Comparison of ENCODE assay signal across 8 mouse cellular contexts in the genomic region with DNA sequence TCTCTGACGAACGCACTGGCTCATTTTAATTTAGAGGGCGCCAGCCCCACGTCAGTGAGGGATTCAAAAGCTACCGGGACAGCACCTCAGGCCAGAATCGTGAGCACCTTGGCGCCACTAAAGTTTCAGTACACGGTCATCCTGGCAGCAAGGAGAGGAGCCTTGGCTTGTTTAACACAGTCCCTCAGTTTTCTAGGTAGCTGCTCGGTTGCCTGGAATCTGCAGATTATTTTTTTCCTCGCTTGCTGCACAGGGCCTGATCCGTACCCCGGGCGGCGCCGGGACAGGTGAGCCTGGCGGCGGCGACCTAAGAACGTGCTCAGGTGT. TPM values are rescaled to one million over a fixed set of nuclear protein-coding genes. Genes with fewer than 3 reads are reported as not detected.
DNase-seq lines count a peak whose midpoint lies in the region; ATAC-seq and TF ChIP-seq lines count a peak whose summit lies in the region.

No protein-coding gene starts in this region.

- 0 out of 2 replicates have a peak, but pooled peaks cover 2% of the 10 kb centered on the region for H3K4me1 ChIP-seq in kidney, postnatal 0 days (replicated peaks; ENCODE audit: insufficient read depth, low read length)
- H3K4me1 ChIP-seq in embryonic facial prominence, embryonic 13.5 days = peaks cover 17% of the 10 kb centered on the region
- peaks cover 4% of the 10 kb centered on the region; the same call in 1 of the 2 replicates for H3K4me1 ChIP-seq in hindbrain, embryonic 14.5 days (replicated peaks; ENCODE audit: control insufficient read depth, insufficient read depth, low read length)
- H3K4me1 ChIP-seq in midbrain, embryonic 13.5 days (replicated peaks) = peaks cover 13% of the 10 kb centered on the region

- H3K27ac ChIP-seq in kidney, postnatal 0 days = no peak overlapping the region
- H3K27ac ChIP-seq in embryonic facial prominence, embryonic 13.5 days = no peak overlapping the region
- H3K27ac ChIP-seq in hindbrain, embryonic 14.5 days = no peak overlapping the region
- H3K27ac ChIP-seq in midbrain, embryonic 13.5 days = no peak overlapping the region

- peak overlapping the region; percentile 58 for H3K4me3 ChIP-seq in kidney, postnatal 0 days (replicated peaks; ENCODE audit: low read depth, low read length)
- H3K4me3 ChIP-seq in embryonic facial prominence, embryonic 13.5 days = peak overlapping the region; percentile 66
- H3K4me3 ChIP-seq in hindbrain, embryonic 14.5 days (replicated peaks; ENCODE audit: low read length) = peak overlapping the region; percentile 77
- peak overlapping the region; percentile 63 for H3K4me3 ChIP-seq in midbrain, embryonic 13.5 days (replicated peaks)

- DNase-seq in kidney, postnatal 0 days (ENCODE audit: low spot score) = no peak
- no peak for DNase-seq in kidney, adult 9 months
- DNase-seq in hindbrain, embryonic 14.5 days (ENCODE audit: low spot score) = no peak
- DNase-seq in urinary bladder, postnatal 25 days (ENCODE audit: low spot score) = no peak
- DNase-seq in urinary bladder, postnatal 10 days (ENCODE audit: low spot score) = no peak
- DNase-seq in embryo, embryonic 9.5 days (ENCODE audit: extremely low spot score) = no peak

- peaks cover 9% of the 10 kb centered on the region; the same call in 1 of the 2 replicates for H3K27me3 ChIP-seq in kidney, postnatal 0 days (ENCODE audit: insufficient read depth, low read length)
- H3K27me3 ChIP-seq in embryonic facial prominence, embryonic 13.5 days = peaks cover 58% of the 10 kb centered on the region
- H3K27me3 ChIP-seq in hindbrain, embryonic 14.5 days (ENCODE audit: control insufficient read depth, insufficient read depth, low read length) = peaks cover 37% of the 10 kb centered on the region
- H3K27me3 ChIP-seq in midbrain, embryonic 13.5 days = peaks cover 46% of the 10 kb centered on the region

- peak overlapping the region; percentile 56 for H3K9ac ChIP-seq in kidney, postnatal 0 days (ENCODE audit: low read depth, low read length)
- H3K9ac ChIP-seq in embryonic facial prominence, embryonic 13.5 days = peak overlapping the region; percentile 73
- peak overlapping the region; percentile 67 for H3K9ac ChIP-seq in hindbrain, embryonic 14.5 days
- peak overlapping the region; percentile 72 for H3K9ac ChIP-seq in midbrain, embryonic 13.5 days (replicated peaks)

- no peak for TF ChIP-seq CTCF in kidney, postnatal 0 days (IDR thresholded peaks at IDR 0.05; ENCODE audit: low read depth)

- no peaks in the 10 kb centered on the region for H3K9me3 ChIP-seq in kidney, postnatal 0 days (replicated peaks; ENCODE audit: low read length)
- H3K9me3 ChIP-seq in embryonic facial prominence, embryonic 13.5 days = no peaks in the 10 kb centered on the region
- H3K9me3 ChIP-seq in hindbrain, embryonic 14.5 days (ENCODE audit: control insufficient read depth, low read length) = no peaks in the 10 kb centered on the region
- H3K9me3 ChIP-seq in midbrain, embryonic 13.5 days = no peaks in the 10 kb centered on the region

- H3K36me3 ChIP-seq in kidney, postnatal 0 days (ENCODE audit: insufficient read depth, low read length) = no peaks in the 10 kb centered on the region
- no peaks in the 10 kb centered on the region for H3K36me3 ChIP-seq in embryonic facial prominence, embryonic 13.5 days
- no peaks in the 10 kb centered on the region for H3K36me3 ChIP-seq in hindbrain, embryonic 14.5 days (replicated peaks; ENCODE audit: control insufficient read depth, insufficient read depth)
- no peaks in the 10 kb centered on the region for H3K36me3 ChIP-seq in midbrain, embryonic 13.5 days

- WGBS in kidney, postnatal 0 days = 2% methylated on average over 19 of the region's 19 CpGs
- WGBS in embryonic facial prominence, embryonic 13.5 days = 2% methylated on average over 19 of the region's 19 CpGs
- WGBS in hindbrain, embryonic 14.5 days = 2% methylated on average over 19 of the region's 19 CpGs
- 2% methylated on average over 19 of the region's 19 CpGs for WGBS in midbrain, embryonic 13.5 days

- ATAC-seq in kidney, postnatal 0 days (replicated peaks; ENCODE audit: low FRiP score, low read depth) = no peak
- peak; percentile 33; the same call in 1 of the 2 replicates for ATAC-seq in embryonic facial prominence, embryonic 13.5 days (ENCODE audit: insufficient number of reproducible peaks, insufficient read depth, low FRiP score, low TSS enrichment, low read depth)
- ATAC-seq in hindbrain, embryonic 14.5 days (ENCODE audit: low FRiP score) = no peak
- ATAC-seq in midbrain, embryonic 13.5 days = no peak

- H3K4me2 ChIP-seq in kidney, postnatal 0 days (ENCODE audit: low read length) = peak overlapping the region; percentile 94
- peak overlapping the region; percentile 91 for H3K4me2 ChIP-seq in embryonic facial prominence, embryonic 13.5 days
- peak overlapping the region; percentile 98 for H3K4me2 ChIP-seq in hindbrain, embryonic 14.5 days (replicated peaks)
- peak overlapping the region; percentile 89 for H3K4me2 ChIP-seq in midbrain, embryonic 13.5 days (replicated peaks)

RNA-seq across cellular contexts. Expression of gene Rgs6, which starts 28.4 kb away (rescaled TPM):
- 2.2 and 2.9 TPM in 2 replicates for polyA plus RNA-seq in kidney, postnatal 0 days (2015; fragmentation: Nextera tagmentation; extraction: Ambion mirVana)
- polyA plus RNA-seq in embryonic facial prominence, embryonic 13.5 days (2015; fragmentation: Nextera tagmentation; extraction: Ambion mirVana) = 11.9 and 14.2 TPM in 2 replicates
- polyA plus RNA-seq in hindbrain, embryonic 14.5 days (2014; fragmentation: Nextera tagmentation; extraction: Ambion mirVana) = 5.4 and 7.5 TPM in 2 replicates
- 8.8 and 11.6 TPM in 2 replicates for polyA plus RNA-seq in midbrain, embryonic 13.5 days (2015; fragmentation: Nextera tagmentation; extraction: Ambion mirVana)
